Mouse (Mus musculus) G1E-ER4 (cell line): ENCODE results near the gene Fcgr1. TPM values are rescaled to one million over a fixed set of nuclear protein-coding genes. Genes with fewer than 3 reads are reported as not detected.
"Not testable (repeated sequence)": the region's sequence is repeated elsewhere in the genome, so short reads cannot be mapped to it uniquely, and the experiment has no call there.

Experiments used
- GATA1 ChIP-seq: IDR thresholded peaks from one replicate; pipeline ENCODE4 v1.8.0; 2012; ENCODE audit warnings: low read length, inconsistent platforms
- polyA plus RNA-seq: library from polyadenylated mRNA; stranded (reverse); fragments of >175 nt; gene quantifications from 2 replicates; pipeline ENCODE4 v1.2.3, GENCODE M21; 2012

Fcgr1 gene
- polyA plus RNA-seq, 1 experiment: not detected

DNA sequence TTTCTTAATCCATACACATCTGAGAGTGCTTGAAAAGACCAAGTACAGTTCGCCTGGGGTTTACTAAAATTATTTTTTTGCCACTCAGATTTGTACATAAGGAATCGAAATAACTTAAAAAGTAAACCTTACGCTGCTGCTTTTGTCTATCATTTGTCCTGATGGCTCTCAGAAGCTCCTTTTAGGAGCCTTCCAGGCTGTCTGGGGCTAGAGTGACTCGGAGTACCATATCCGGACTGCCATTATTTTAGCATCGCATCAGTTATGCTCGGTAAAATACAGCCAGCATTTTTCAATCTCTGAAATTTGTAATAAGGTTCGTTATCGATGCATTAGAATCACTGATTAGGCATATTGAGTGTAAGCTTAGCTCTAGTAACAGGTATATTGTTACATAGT, 53.0 kb downstream of the Fcgr1 start:
- no peak for TF ChIP-seq GATA1

DNA sequence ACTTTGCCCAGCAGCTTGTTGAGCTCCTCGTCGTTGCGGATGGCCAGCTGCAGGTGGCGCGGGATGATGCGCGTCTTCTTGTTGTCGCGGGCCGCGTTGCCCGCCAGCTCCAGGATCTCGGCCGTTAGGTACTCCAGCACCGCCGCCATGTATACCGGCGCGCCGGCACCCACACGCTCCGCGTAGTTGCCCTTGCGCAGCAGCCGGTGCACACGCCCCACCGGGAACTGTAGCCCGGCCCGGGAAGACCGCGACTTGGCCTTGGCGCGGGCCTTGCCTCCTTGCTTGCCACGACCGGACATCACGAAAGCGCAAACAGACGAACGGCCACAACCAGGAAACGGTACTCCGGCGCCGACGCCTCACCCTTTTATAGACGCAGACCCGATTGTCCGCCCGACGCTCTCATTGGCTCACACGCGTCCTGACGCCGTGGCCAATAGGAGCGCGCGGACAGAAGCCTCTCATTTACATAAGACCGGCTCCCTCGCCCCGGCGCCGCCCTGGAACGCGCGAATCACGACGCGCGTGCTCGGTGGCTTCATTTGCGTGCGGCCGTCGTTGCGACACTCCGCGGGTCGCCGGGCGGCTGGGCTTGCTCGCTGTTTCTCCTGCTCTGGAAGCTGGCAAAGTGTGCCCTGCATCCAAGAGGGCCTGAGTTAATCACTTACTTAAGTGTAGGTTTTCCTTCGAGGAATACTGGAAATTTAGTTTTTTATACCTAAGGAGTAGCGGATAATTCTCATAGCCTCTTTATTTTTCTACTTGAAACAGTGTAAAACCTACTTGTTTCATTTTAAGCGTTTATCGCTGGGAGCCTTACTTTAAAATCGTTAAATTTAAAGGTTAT, 53.6 kb downstream of the Fcgr1 start, which contains the start of gene Hist2h2aa2:
Hist2h2aa2 (minus strand) TSS at position 328 of the 850 bp plus-strand sequence.
- not testable (repeated sequence) for TF ChIP-seq GATA1

DNA sequence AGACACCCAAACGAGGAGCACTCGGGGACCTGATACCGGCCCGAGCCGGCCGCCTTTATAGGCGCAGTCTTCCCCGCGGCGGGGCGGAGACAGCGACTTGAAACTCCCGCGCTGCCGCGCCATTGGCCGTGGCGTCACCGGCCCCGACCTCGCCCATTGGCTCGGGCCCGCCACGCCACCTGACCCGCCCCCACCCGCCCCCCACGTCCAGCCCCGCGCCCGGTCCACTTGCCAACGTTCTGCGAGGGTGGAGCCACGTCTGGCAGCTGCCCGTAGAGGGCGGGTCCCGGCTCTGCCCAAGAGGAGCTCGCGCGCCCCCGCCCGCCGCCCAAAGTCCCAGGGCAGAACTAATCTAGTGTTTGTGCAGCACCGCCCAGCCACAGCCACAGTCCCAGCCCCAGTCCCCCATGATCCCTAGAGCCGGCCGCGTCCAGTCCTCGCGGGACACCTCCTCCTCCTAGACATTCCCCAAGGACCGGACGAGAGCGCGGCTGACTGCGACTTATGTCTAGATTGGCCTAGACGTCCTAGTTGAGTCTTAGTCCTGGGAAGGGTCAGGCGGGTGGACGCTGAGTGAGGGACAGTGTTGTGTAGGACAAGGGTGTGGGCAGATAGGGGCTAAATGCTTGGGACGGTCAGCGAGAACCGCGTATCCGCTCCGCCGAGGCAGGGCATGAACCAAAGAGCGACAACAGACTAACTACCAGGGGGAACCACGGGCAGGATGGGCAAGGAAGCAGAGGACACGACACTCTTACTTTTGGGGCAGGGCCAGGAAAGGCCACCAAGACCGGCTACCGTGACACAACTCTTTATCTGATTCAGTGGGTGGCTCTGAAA, 54.6 kb downstream of the Fcgr1 start, which contains the start of gene Hist2h3c2:
Hist2h3c2 (minus strand) TSS at position 174 of the 840 bp plus-strand sequence.
- not testable (repeated sequence) for TF ChIP-seq GATA1

DNA sequence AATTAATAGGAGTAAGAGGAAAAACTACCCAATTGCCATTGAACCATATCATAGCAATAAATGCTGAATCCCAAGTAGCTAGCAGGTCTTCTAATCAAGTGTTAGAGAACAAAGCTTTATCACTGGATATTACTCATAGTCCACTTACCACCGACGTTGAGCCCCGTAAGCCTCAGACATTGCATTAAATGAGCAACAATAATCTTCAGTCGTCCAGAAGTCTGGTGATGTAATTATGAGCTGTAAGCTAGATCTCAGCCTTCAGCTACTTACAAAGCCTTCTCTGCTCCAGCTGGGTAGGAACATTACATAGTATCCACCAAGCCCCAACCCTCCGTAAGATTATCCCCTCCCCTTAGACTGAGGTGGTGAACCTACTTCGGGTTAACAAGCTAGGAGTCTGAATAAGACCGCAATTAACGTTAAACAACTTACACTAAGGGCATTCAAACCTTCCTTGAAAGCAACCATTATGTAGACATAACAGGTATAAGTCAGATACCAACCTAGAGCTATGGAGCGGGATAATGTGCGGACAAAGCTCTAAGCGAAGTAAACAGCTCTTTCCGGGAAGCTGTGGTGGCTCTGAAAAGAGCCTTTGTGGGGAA, 55.8 kb downstream of the Fcgr1 start:
- TF ChIP-seq GATA1: no peak

DNA sequence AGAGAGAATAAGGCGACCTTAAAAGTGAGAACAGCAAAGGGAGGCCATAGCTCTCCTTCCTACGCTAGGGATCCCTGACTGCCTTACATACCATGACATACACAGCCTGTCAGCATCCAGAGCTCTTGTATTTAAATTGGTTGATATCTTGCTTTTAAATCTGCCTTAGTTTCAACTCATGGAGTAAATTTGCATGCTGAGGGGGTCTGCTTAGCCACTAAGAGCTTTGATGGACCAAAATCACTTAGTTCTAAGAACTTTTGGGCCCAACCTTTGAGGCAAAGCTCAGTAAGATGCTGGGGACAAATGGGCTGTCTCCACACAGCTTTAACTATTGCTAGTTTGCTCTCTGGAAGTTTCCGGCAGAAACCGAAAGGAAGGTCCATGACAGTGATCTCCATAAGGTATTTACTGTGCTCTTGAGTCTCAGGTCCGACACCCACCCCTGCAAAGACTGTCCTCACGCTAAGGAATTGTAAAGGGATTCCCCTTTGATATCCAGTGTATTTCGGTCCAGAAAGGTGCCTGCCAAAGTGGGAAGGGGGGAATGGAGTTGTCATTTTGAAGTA, 56.4 kb downstream of the Fcgr1 start:
- no peak for TF ChIP-seq GATA1

DNA sequence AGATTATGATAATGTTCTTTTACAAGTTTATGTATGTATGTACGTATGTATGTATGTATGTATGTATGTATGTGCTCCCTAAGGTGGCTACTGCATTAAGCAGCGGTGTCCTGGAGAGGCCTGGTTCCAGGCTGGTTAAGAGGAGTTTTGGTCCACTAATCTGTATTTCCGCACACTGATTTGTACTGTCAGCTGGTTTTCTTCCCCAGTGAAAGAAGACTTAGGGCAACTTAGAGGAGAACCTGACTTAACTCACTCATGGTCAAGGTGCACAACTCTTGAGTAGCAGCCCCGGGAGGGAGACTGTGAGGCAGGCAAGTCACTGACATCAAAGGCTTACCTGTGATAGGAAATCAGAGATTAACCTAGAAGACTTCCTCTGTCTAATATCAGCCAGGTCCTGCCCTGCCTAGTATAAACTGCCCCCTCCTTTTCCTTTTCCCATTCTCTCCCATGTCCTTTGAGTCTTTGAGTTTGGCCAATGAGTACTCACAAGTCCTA, 56.9 kb downstream of the Fcgr1 start:
- no peak for TF ChIP-seq GATA1

DNA sequence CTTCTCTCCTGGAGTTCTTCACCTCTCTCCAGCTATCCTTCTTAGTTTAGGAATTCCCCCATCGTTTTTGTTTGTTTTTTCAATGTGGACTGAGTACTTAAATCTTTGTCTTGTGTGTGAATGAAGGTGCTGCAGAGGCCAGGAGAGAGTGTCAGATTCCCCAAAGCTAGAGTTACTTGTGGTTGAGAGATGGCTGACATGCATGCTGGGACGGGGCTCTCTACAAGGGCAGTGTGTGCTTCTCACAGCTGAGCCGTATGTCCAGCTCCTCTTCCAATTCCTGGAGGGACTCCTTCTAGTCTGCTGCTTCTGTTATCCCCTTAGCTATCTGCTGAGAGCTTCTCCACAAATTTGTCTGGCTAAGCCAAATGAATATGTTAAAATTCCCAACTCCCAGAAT, 57.9 kb downstream of the Fcgr1 start:
- no peak for TF ChIP-seq GATA1

DNA sequence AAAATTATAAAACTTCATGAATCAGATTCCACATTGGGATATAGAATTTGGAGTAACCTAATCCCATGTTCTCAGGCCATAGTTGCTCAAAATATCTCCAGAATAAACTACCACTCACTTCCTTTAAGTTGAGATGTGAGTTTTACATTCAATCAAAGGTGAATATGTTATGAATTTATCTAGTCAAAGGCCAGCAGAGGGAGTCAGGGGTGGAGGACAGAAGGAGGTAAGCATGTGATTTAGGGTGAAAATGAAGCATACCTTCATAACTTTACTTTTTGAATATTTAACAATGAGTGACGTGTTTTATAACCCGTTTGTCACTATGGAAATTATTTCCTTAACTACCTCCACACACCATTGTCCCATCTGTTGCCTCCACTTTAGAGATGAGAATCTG, 58.9 kb downstream of the Fcgr1 start:
- no peak for TF ChIP-seq GATA1

Other genes starting within 250 kb of the Fcgr1 start
- 5.6 and 5.8 TPM in 2 replicates for gene Vps45, start 235.5 kb downstream of the Fcgr1 start, polyA plus RNA-seq
- gene Otud7b, start 189.4 kb downstream of the Fcgr1 start, polyA plus RNA-seq: 10.4 and 11.5 TPM in 2 replicates
- gene Mtmr11, start 132.0 kb downstream of the Fcgr1 start, polyA plus RNA-seq: not detected in 2 replicates
- gene Sf3b4, start 121.6 kb downstream of the Fcgr1 start, polyA plus RNA-seq: 1,005 and 1,197 TPM in 2 replicates
- 0.15 and 0.28 TPM in 2 replicates for gene Sv2a, start 112.8 kb downstream of the Fcgr1 start, polyA plus RNA-seq
- gene Bola1, start 74.3 kb downstream of the Fcgr1 start, polyA plus RNA-seq: 159 and 228 TPM in 2 replicates
- 0.44 and 0.69 TPM in 2 replicates for gene Hist2h2ab, start 74.1 kb downstream of the Fcgr1 start, polyA plus RNA-seq
- 2.5 and 6.5 TPM in 2 replicates for gene Hist2h2ac, start 73.1 kb downstream of the Fcgr1 start, polyA plus RNA-seq
- 0.13 and 0.21 TPM in 2 replicates for gene Hist2h2be, start 72.8 kb downstream of the Fcgr1 start, polyA plus RNA-seq
- gene Hist2h3c2, start 54.8 kb downstream of the Fcgr1 start, polyA plus RNA-seq: 45.1 and 54.3 TPM in 2 replicates
- 48.7 and 66.2 TPM in 2 replicates for gene Hist2h2aa2, start 53.7 kb downstream of the Fcgr1 start, polyA plus RNA-seq
- gene Hist2h2aa1, start 48.5 kb downstream of the Fcgr1 start, polyA plus RNA-seq: 3.6 and 5.8 TPM in 2 replicates
- gene Hist2h3c1, start 47.3 kb downstream of the Fcgr1 start, polyA plus RNA-seq: not detected in 2 replicates
- 2.2 and 2.7 TPM in 2 replicates for gene Hist2h4, start 30.7 kb downstream of the Fcgr1 start, polyA plus RNA-seq
- gene Hist2h3b, start 25.3 kb downstream of the Fcgr1 start, polyA plus RNA-seq: 32.0 and 50.2 TPM in 2 replicates
- 0.37 and 1.5 TPM in 2 replicates for gene Hist2h2bb, start 24.2 kb downstream of the Fcgr1 start, polyA plus RNA-seq
- gene BC107364, start 158.3 kb upstream of the Fcgr1 start, polyA plus RNA-seq: not detected in 2 replicates
- not detected in 2 replicates for gene Hfe2, start 231.2 kb upstream of the Fcgr1 start, polyA plus RNA-seq